7 mouse cellular contexts compared by ENCODE assay signal in genomic region chr11:4772925-4773324, GRCm38 (mm10). TPM values are rescaled to one million over a fixed set of nuclear protein-coding genes. Genes with fewer than 3 reads are reported as not detected.
DNase-seq lines count a peak whose midpoint lies in the region; ATAC-seq and TF ChIP-seq lines count a peak whose summit lies in the region.

No protein-coding gene starts in this region.

- 37% methylated on average over 3 of the region's 3 CpGs for whole genome bisulfite sequencing in embryonic facial prominence, embryonic 10.5 days
- 31% methylated on average over 3 of the region's 3 CpGs for WGBS in kidney, postnatal 0 days

- H3K9ac ChIP-seq in kidney, postnatal 0 days (ENCODE audit: low read depth, low read length): no peak overlapping the region

- no peaks in the 10 kb centered on the region for H3K4me1 ChIP-seq in embryonic facial prominence, embryonic 10.5 days
- no peaks in the 10 kb centered on the region for H3K4me1 ChIP-seq in kidney, postnatal 0 days (replicated peaks; ENCODE audit: insufficient read depth, low read length)

- H3K27ac ChIP-seq in embryonic facial prominence, embryonic 10.5 days (replicated peaks): no peak overlapping the region
- H3K27ac ChIP-seq in kidney, postnatal 0 days: no peak overlapping the region

- no peak overlapping the region for H3K4me2 ChIP-seq in kidney, postnatal 0 days (ENCODE audit: low read length)

- H3K9me3 ChIP-seq in embryonic facial prominence, embryonic 10.5 days: no peaks in the 10 kb centered on the region
- H3K9me3 ChIP-seq in kidney, postnatal 0 days (replicated peaks; ENCODE audit: low read length): no peaks in the 10 kb centered on the region

- H3K36me3 ChIP-seq in embryonic facial prominence, embryonic 10.5 days (replicated peaks): peaks cover 64% of the 10 kb centered on the region
- peaks cover 17% of the 10 kb centered on the region; the same call in 1 of the 2 replicates for H3K36me3 ChIP-seq in kidney, postnatal 0 days (ENCODE audit: insufficient read depth, low read length)

- peak; percentile 30 for DNase-seq in 3134 (ENCODE audit: extremely low read depth, insufficient read length, low spot score)
- DNase-seq in 416B (ENCODE audit: low read depth): peak; percentile 54
- DNase-seq in adrenal gland, postnatal 36 days: peak; percentile 78 to 83
- peak; percentile 72 for DNase-seq in embryonic facial prominence, embryonic 10.5 days (ENCODE audit: low spot score)
- peak; percentile 47 for DNase-seq in kidney, postnatal 0 days (ENCODE audit: low spot score)
- peak; percentile 79 for DNase-seq in lung, postnatal 14 days
- DNase-seq in spleen, adult 18-20 months: peak; percentile 17 to 69

- no peaks in the 10 kb centered on the region for H3K27me3 ChIP-seq in embryonic facial prominence, embryonic 10.5 days (replicated peaks; ENCODE audit: low read depth, poor library complexity, severe bottlenecking)
- H3K27me3 ChIP-seq in kidney, postnatal 0 days (ENCODE audit: insufficient read depth, low read length): no peaks in the 10 kb centered on the region

- ATAC-seq in kidney, postnatal 0 days (replicated peaks; ENCODE audit: low FRiP score, low read depth): no peak

- H3K4me3 ChIP-seq in embryonic facial prominence, embryonic 10.5 days: no peak overlapping the region
- no peak overlapping the region for H3K4me3 ChIP-seq in kidney, postnatal 0 days (replicated peaks; ENCODE audit: low read depth, low read length)

- peak; percentile 66 for TF ChIP-seq CTCF in kidney, postnatal 0 days (IDR thresholded peaks at IDR 0.05; ENCODE audit: low read depth)

RNA-seq across cellular contexts. Expression of gene Cabp7, which starts 26.3 kb away (rescaled TPM):
- total RNA-seq in adrenal gland, postnatal 36 days (2021): under 1 TPM in 1 of 2 experiments, not detected in 1; 0.20 TPM
- polyA plus RNA-seq in embryonic facial prominence, embryonic 10.5 days (2016; fragmentation: Nextera tagmentation; extraction: Ambion mirVana): 0.19 and 0.57 TPM in 2 replicates
- polyA plus RNA-seq in kidney, postnatal 0 days (2015; fragmentation: Nextera tagmentation; extraction: Ambion mirVana): 0.08 and 0.09 TPM in 2 replicates

Comparison
In these comparisons a context has a peak if more than half of its experiments do, and no peak if none do; other contexts are left out.
1. DNase-seq: peak in every context shown above with its lines; median percentile 80 in adrenal gland, postnatal 36 days; 79 in lung, postnatal 14 days; 72 in embryonic facial prominence, embryonic 10.5 days; 54 in 416B; 47 in kidney, postnatal 0 days; 43 in spleen, adult 18-20 months; 30 in 3134.